15 mouse cellular contexts compared by ENCODE assay signal in genomic region chr15:84009366-84010083, GRCm38 (mm10). TPM values are rescaled to one million over a fixed set of nuclear protein-coding genes. Genes with fewer than 3 reads are reported as not detected.
DNase-seq lines count a peak whose midpoint lies in the region; ATAC-seq and TF ChIP-seq lines count a peak whose summit lies in the region.
"Had no signal": no experiment of that assay in that cellular context is flagged by ENCODE, and none has a peak within 500 bp of the region (broad histone marks: within the 10 kb centered on the region; RNA-seq: fewer than 3 reads in every experiment).

No protein-coding gene starts in this region.

- H3K27me3 ChIP-seq in forebrain, postnatal 0 days (ENCODE audit: insufficient read depth, low read length), result no peaks in the 10 kb centered on the region
- no peaks in the 10 kb centered on the region for H3K27me3 ChIP-seq in forebrain, embryonic 13.5 days
- no peaks in the 10 kb centered on the region for H3K27me3 ChIP-seq in lung, embryonic 14.5 days (ENCODE audit: insufficient read depth, low read length)
- no peaks in the 10 kb centered on the region for H3K27me3 ChIP-seq in ES-Bruce4 (ENCODE audit: control insufficient read depth, insufficient read depth, low read length, poor library complexity, severe bottlenecking)

- H3K4me1 ChIP-seq in forebrain, postnatal 0 days (ENCODE audit: insufficient read depth), result no peaks in the 10 kb centered on the region
- H3K4me1 ChIP-seq in forebrain, embryonic 13.5 days, result peaks cover 8% of the 10 kb centered on the region; the same call in 1 of the 2 replicates
- no peaks in the 10 kb centered on the region for H3K4me1 ChIP-seq in lung, embryonic 14.5 days (ENCODE audit: insufficient read depth)
- no peaks in the 10 kb centered on the region for H3K4me1 ChIP-seq in ES-Bruce4 (ENCODE audit: control insufficient read depth, insufficient read depth, low read length)

- DNase-seq in forebrain, postnatal 0 days, result peak; percentile 69
- DNase-seq in lung, embryonic 14.5 days, result no peak
- DNase-seq in lung, postnatal 4 days, result no peak
- DNase-seq in brain, embryonic 14.5 days (ENCODE audit: low read depth), result peak; percentile 24
- DNase-seq in urinary bladder, adult 18-20 months (ENCODE audit: low spot score in 2 of 2), result no peak
- DNase-seq in adipocyte (ENCODE audit: low spot score), result no peak
- DNase-seq: kidney, adult 8-10 months had no signal

- H3K9ac ChIP-seq in forebrain, postnatal 0 days, result no peak overlapping the region
- no peak overlapping the region for H3K9ac ChIP-seq in forebrain, embryonic 13.5 days
- no peak overlapping the region for H3K9ac ChIP-seq in lung, embryonic 14.5 days
- H3K9ac ChIP-seq in ES-Bruce4 (ENCODE audit: low read depth, poor library complexity, severe bottlenecking), result no peak overlapping the region

- peak; percentile 67 for ATAC-seq in forebrain, postnatal 0 days
- no peak for ATAC-seq in forebrain, embryonic 13.5 days
- no peak for ATAC-seq in lung, embryonic 14.5 days (ENCODE audit: insufficient read depth)
- ATAC-seq: lung, postnatal 0 days had no signal

- no peak for TF ChIP-seq EP300 in ES-Bruce4 (IDR thresholded peaks at IDR 0.05; ENCODE audit: insufficient read depth, low read depth, low read length)

- no peaks in the 10 kb centered on the region for H3K36me3 ChIP-seq in forebrain, postnatal 0 days (ENCODE audit: insufficient read depth)
- no peaks in the 10 kb centered on the region for H3K36me3 ChIP-seq in forebrain, embryonic 13.5 days (ENCODE audit: poor library complexity, severe bottlenecking)
- no peaks in the 10 kb centered on the region for H3K36me3 ChIP-seq in lung, embryonic 14.5 days (ENCODE audit: insufficient read depth)
- no peaks in the 10 kb centered on the region for H3K36me3 ChIP-seq in ES-Bruce4 (ENCODE audit: control insufficient read depth, insufficient read depth, low read length, poor library complexity, severe bottlenecking)

- H3K4me2 ChIP-seq in forebrain, postnatal 0 days (ENCODE audit: low read depth), result no peak overlapping the region
- H3K4me2 ChIP-seq in forebrain, embryonic 13.5 days, result no peak overlapping the region
- H3K4me2 ChIP-seq in lung, embryonic 14.5 days, result no peak overlapping the region

- H3K4me3 ChIP-seq in forebrain, postnatal 0 days (ENCODE audit: low read depth, low read length), result no peak overlapping the region
- no peak overlapping the region for H3K4me3 ChIP-seq in forebrain, embryonic 13.5 days
- no peak overlapping the region for H3K4me3 ChIP-seq in lung, embryonic 14.5 days (ENCODE audit: low read depth, low read length)
- H3K4me3 ChIP-seq in ES-Bruce4 (ENCODE audit: low read depth, low read length), result no peak overlapping the region

- TF ChIP-seq CTCF in forebrain, postnatal 0 days (IDR thresholded peaks at IDR 0.05; ENCODE audit: low read depth), result peak; percentile 23
- TF ChIP-seq CTCF in lung, embryonic 14.5 days (IDR thresholded peaks at IDR 0.05; ENCODE audit: low read depth), result 0 out of 2 replicates have a peak, but pooled peaks have one; percentile 25
- TF ChIP-seq CTCF in ES-Bruce4 (IDR thresholded peaks at IDR 0.05; ENCODE audit: low read depth, low read length), result peak; percentile 62
- TF ChIP-seq CTCF in brain, embryonic 14.5 days (IDR thresholded peaks at IDR 0.05; ENCODE audit: borderline replicate concordance, extremely low read depth, insufficient read depth, insufficient read length), result 0 out of 2 replicates have a peak, but pooled peaks have one; percentile 21

- 57% methylated on average over 17 of the region's 17 CpGs for WGBS in forebrain, postnatal 0 days
- 63% methylated on average over 17 of the region's 17 CpGs for WGBS in forebrain, embryonic 13.5 days
- WGBS in lung, embryonic 14.5 days, result 56% methylated on average over 17 of the region's 17 CpGs

- H3K27ac ChIP-seq in forebrain, postnatal 0 days (ENCODE audit: low read depth, low read length), result peak overlapping the region; percentile 66
- no peak overlapping the region for H3K27ac ChIP-seq in forebrain, embryonic 13.5 days
- H3K27ac ChIP-seq in lung, embryonic 14.5 days (ENCODE audit: low read depth), result no peak overlapping the region
- no peak overlapping the region for H3K27ac ChIP-seq in ES-Bruce4 (ENCODE audit: insufficient read depth, low read length)

- TF ChIP-seq POLR2A in ES-Bruce4 (IDR thresholded peaks at IDR 0.05; ENCODE audit: insufficient read depth, low read length), result no peak
- no peak for TF ChIP-seq POLR2A in brain, embryonic 14.5 days (IDR thresholded peaks at IDR 0.05; ENCODE audit: borderline replicate concordance, extremely low read depth, insufficient read depth, insufficient read length, poor library complexity, severe bottlenecking)

- no peaks in the 10 kb centered on the region for H3K9me3 ChIP-seq in forebrain, postnatal 0 days (ENCODE audit: low read length)
- H3K9me3 ChIP-seq in forebrain, embryonic 13.5 days (replicated peaks), result no peaks in the 10 kb centered on the region
- no peaks in the 10 kb centered on the region for H3K9me3 ChIP-seq in lung, embryonic 14.5 days (ENCODE audit: low read depth, low read length)
- H3K9me3 ChIP-seq in ES-Bruce4 (replicated peaks; ENCODE audit: control insufficient read depth, insufficient read depth, low read length, poor library complexity, severe bottlenecking), result no peaks in the 10 kb centered on the region

RNA-seq across cellular contexts. Expression of gene Efcab6, which starts 55.7 kb away (rescaled TPM):
- total RNA-seq in forebrain, postnatal 0 days (2014; rRNA removed), result 6.0 and 9.2 TPM in 2 replicates
- 3.2 and 4.4 TPM in 2 replicates for polyA plus RNA-seq in forebrain, postnatal 0 days (2015; fragmentation: Nextera tagmentation; extraction: Ambion mirVana)
- 1.9 and 2.3 TPM in 2 replicates for polyA plus RNA-seq in forebrain, embryonic 13.5 days (2015; fragmentation: Nextera tagmentation; extraction: Ambion mirVana)
- 0.33 and 0.77 TPM in 2 replicates for polyA plus RNA-seq in lung, embryonic 14.5 days (2014; fragmentation: Nextera tagmentation; extraction: Ambion mirVana)
- polyA plus RNA-seq in ES-Bruce4 (2011; ENCODE audit: insufficient read depth, insufficient read length, low read depth, missing spikeins), result 1.1 TPM in 1 of 2 replicates, not detected in the other
- polyA plus RNA-seq in brain, embryonic 14.5 days (2012; rRNA removed), result 1.1 and 1.5 TPM in 2 replicates
- total RNA-seq: common myeloid progenitor, adult 5-6 weeks; liver, adult 2 months; MEL had no signal
- polyA plus RNA-seq: large intestine, adult 2 months; liver, adult 2 months; spleen, adult 2 months had no signal

Comparison
In these comparisons a context has a peak if more than half of its experiments do, and no peak if none do; other contexts are left out.
1. DNase-seq: peak in forebrain, postnatal 0 days (single experiment) and brain, embryonic 14.5 days (single experiment); none in lung, embryonic 14.5 days (single experiment), lung, postnatal 4 days (0 of 2), urinary bladder, adult 18-20 months (0 of 2) and adipocyte (single experiment).
2. Peak in every context shown above with its lines, with median percentiles within 50 percentile points of each other: CTCF ChIP-seq.